Mouse (Mus musculus): ENCODE results near the gene 1600002K03Rik. TPM values are rescaled to one million over a fixed set of nuclear protein-coding genes. Genes with fewer than 3 reads are reported as not detected.
"Not testable (repeated sequence)": the region's sequence is repeated elsewhere in the genome, so short reads cannot be mapped to it uniquely, and the experiment has no call there.

Gene 1600002K03Rik
- polyA plus RNA-seq, 1 experiment: 18.5 TPM

DNA sequence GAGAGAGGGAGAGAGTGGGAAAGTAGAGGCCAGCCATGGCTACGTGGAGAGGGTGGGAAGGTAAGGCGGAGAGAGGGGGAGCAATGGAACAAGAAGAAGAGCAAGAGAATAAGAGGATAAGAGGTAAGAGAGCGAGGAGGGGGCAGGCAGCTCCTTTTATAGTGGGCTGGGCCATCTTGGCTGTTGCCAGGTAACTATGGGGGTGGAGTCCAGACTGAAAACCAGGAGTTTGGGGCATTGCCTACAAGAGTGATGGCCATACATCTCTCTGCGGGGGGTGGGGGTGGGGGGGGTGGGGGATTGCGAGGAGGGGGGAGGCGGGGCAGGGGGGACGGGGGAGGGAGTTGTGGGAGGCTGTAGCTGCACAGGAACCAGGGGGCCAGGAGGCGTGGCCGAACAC, 47.9 kb downstream of the 1600002K03Rik start:
- DNase-seq (ENCODE audit: low read depth): no peak
- TF ChIP-seq POLR2A (IDR thresholded peaks at IDR 0.05; ENCODE audit: borderline replicate concordance, extremely low read depth, insufficient read depth, insufficient read length, poor library complexity, severe bottlenecking) (no peak), CTCF (IDR thresholded peaks at IDR 0.05; ENCODE audit: borderline replicate concordance, extremely low read depth, insufficient read depth, insufficient read length) (no peak)

DNA sequence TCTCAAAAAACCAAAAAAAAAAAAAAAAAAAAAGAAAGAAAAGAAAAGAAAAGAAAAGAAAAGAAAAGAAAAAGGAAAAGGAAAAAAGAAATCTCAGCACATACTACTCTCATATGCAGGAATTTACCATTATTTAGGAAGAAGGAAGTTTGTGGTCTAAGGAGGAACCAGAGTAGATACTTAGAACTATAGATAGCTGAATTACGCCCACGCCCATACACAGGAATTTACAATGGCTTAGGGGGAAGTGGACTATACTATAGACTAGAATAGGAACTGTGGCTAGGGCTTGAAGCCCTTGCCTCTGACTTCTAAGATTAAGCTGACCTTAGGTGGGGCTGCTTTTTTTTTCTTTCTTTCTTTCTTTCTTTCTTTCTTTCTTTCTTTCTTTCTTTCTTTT, 50.4 kb downstream of the 1600002K03Rik start:
- DNase-seq (ENCODE audit: low read depth): not testable (repeated sequence)

Other genes starting within 250 kb of the 1600002K03Rik start
- 5.2 and 7.0 TPM in 2 replicates for gene Arid3a, start 245.9 kb upstream of the 1600002K03Rik start, polyA plus RNA-seq (2012; rRNA removed)
- 59.7 and 74.1 TPM in 2 replicates for gene Wdr18, start 212.8 kb upstream of the 1600002K03Rik start, polyA plus RNA-seq (2012; rRNA removed)
- 0.20 and 0.38 TPM in 2 replicates for gene Grin3b, start 202.2 kb upstream of the 1600002K03Rik start, polyA plus RNA-seq (2012; rRNA removed)
- 221 and 337 TPM in 2 replicates for gene Tmem259, start 188.6 kb upstream of the 1600002K03Rik start, polyA plus RNA-seq (2012; rRNA removed)
- 21.2 and 30.7 TPM in 2 replicates for gene Cnn2, start 184.4 kb upstream of the 1600002K03Rik start, polyA plus RNA-seq (2012; rRNA removed)
- gene Abca7, start 176.4 kb upstream of the 1600002K03Rik start, polyA plus RNA-seq (2012; rRNA removed): 12.2 and 12.7 TPM in 2 replicates
- gene Arhgap45, start 156.3 kb upstream of the 1600002K03Rik start, polyA plus RNA-seq (2012; rRNA removed): 3.4 and 3.8 TPM in 2 replicates
- gene Polr2e, start 133.1 kb upstream of the 1600002K03Rik start, polyA plus RNA-seq (2012; rRNA removed): 216 and 272 TPM in 2 replicates
- 376 and 484 TPM in 2 replicates for gene Gpx4, start 125.8 kb upstream of the 1600002K03Rik start, polyA plus RNA-seq (2012; rRNA removed)
- 30.2 and 31.1 TPM in 2 replicates for gene Sbno2, start 67.4 kb upstream of the 1600002K03Rik start, polyA plus RNA-seq (2012; rRNA removed)
- gene Stk11, start 57.1 kb upstream of the 1600002K03Rik start, polyA plus RNA-seq (2012; rRNA removed): 112 and 127 TPM in 2 replicates
- gene Atp5d, start 34.3 kb upstream of the 1600002K03Rik start, polyA plus RNA-seq (2012; rRNA removed): 445 and 501 TPM in 2 replicates
- gene Cbarp, start 32.1 kb upstream of the 1600002K03Rik start, polyA plus RNA-seq (2012; rRNA removed): 152 and 242 TPM in 2 replicates
- 177 and 213 TPM in 2 replicates for gene Midn, start 24.7 kb upstream of the 1600002K03Rik start, polyA plus RNA-seq (2012; rRNA removed)
- gene Cirbp, start 7.0 kb upstream of the 1600002K03Rik start, polyA plus RNA-seq (2012; rRNA removed): 381 and 490 TPM in 2 replicates
- gene Efna2, start 6.5 kb downstream of the 1600002K03Rik start, polyA plus RNA-seq (2012; rRNA removed): 57.2 and 66.4 TPM in 2 replicates
- 59.1 and 61.2 TPM in 2 replicates for gene Mum1, start 53.5 kb downstream of the 1600002K03Rik start, polyA plus RNA-seq (2012; rRNA removed)
- gene Ndufs7, start 76.2 kb downstream of the 1600002K03Rik start, polyA plus RNA-seq (2012; rRNA removed): 272 and 426 TPM in 2 replicates
- 15.3 and 19.8 TPM in 2 replicates for gene Gamt, start 88.1 kb downstream of the 1600002K03Rik start, polyA plus RNA-seq (2012; rRNA removed)
- 158 and 207 TPM in 2 replicates for gene Dazap1, start 88.5 kb downstream of the 1600002K03Rik start, polyA plus RNA-seq (2012; rRNA removed)
- gene Rps15, start 119.5 kb downstream of the 1600002K03Rik start, polyA plus RNA-seq (2012; rRNA removed): 2,157 and 2,683 TPM in 2 replicates
- gene Apc2, start 123.0 kb downstream of the 1600002K03Rik start, polyA plus RNA-seq (2012; rRNA removed): 189 and 292 TPM in 2 replicates
- 22.5 and 32.9 TPM in 2 replicates for gene 2310011J03Rik, start 147.6 kb downstream of the 1600002K03Rik start, polyA plus RNA-seq (2012; rRNA removed)
- gene Pcsk4, start 156.6 kb downstream of the 1600002K03Rik start, polyA plus RNA-seq (2012; rRNA removed): 4.5 and 6.0 TPM in 2 replicates
- 1.7 and 4.6 TPM in 2 replicates for gene Reep6, start 157.0 kb downstream of the 1600002K03Rik start, polyA plus RNA-seq (2012; rRNA removed)
- gene Adamtsl5, start 175.5 kb downstream of the 1600002K03Rik start, polyA plus RNA-seq (2012; rRNA removed): 1.4 and 1.5 TPM in 2 replicates
- 3.9 and 4.7 TPM in 2 replicates for gene Plk5, start 183.5 kb downstream of the 1600002K03Rik start, polyA plus RNA-seq (2012; rRNA removed)
- gene Mex3d, start 214.7 kb downstream of the 1600002K03Rik start, polyA plus RNA-seq (2012; rRNA removed): 112 and 115 TPM in 2 replicates
- 265 and 292 TPM in 2 replicates for gene Mbd3, start 226.6 kb downstream of the 1600002K03Rik start, polyA plus RNA-seq (2012; rRNA removed)
- 597 and 852 TPM in 2 replicates for gene Uqcr11, start 233.9 kb downstream of the 1600002K03Rik start, polyA plus RNA-seq (2012; rRNA removed)

Data from brain, embryonic 14.5 days (tissue).